Mouse (Mus musculus): ENCODE results near the gene Pdzd3. TPM values are rescaled to one million over a fixed set of nuclear protein-coding genes. Genes with fewer than 3 reads are reported as not detected.
A peak's percentile ranks its signal among the peaks of the same experiment; 100 is the strongest.
"Not testable (repeated sequence)": the region's sequence is repeated elsewhere in the genome, so short reads cannot be mapped to it uniquely, and the experiment has no call there.

Pdzd3 gene
- 0.13 TPM in 1 of 2 replicates, not detected in the other for polyA plus RNA-seq (2015; fragmentation: Nextera tagmentation; extraction: Ambion mirVana)

DNA sequence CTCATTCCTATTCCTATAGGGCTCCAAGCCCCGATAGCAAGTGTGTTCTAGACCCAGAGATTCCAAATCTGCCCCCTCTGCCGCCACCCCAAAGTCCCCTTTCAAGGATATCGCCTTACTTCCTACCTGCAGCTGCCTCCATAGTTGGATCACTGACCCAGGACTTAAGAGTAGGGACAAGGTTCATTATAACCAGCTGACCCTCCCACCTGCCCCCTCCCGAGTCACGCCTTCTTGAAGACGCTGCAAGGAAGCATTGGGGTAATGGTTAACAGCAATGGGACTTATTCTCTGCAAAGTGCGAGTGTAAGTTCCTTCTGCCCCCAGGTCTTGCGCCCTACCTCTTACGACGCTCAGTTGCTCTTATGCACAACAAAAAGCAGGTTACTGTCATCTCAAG lies at the start of gene Pdzd3:
Gene Pdzd3, minus strand, starts transcription at position 158 of the 400 bp plus-strand sequence.
- no peak for ATAC-seq (replicated peaks; ENCODE audit: insufficient number of reproducible peaks, insufficient read depth, low FRiP score, low read depth)
- Histone ChIP-seq H3K4me3 (no peak within 1 kb of the TSS), H3K27me3 (peaks cover 11% of the 10 kb centered on the region; the same call in 1 of the 2 replicates), H3K27ac (no peak within 1 kb of the TSS), H3K9me3 (replicated peaks) (no peaks in the 10 kb centered on the region), H3K4me1 (replicated peaks) (peaks cover 8% of the 10 kb centered on the region), H3K9ac (no peak within 1 kb of the TSS), H3K4me2 (no peak within 1 kb of the TSS), H3K36me3 (no peaks in the 10 kb centered on the region)
- WGBS = 75% methylated on average over 10 of the region's 10 CpGs

- H3K36me3 ChIP-seq = peaks cover 69% of the 10 kb centered on the region
- H3K27ac ChIP-seq; ATAC-seq (replicated peaks; ENCODE audit: insufficient number of reproducible peaks, insufficient read depth, low FRiP score, low read depth); H3K9me3 ChIP-seq (replicated peaks); H3K4me2 ChIP-seq; H3K27me3 ChIP-seq; H3K4me3 ChIP-seq; H3K9ac ChIP-seq: not testable (repeated sequence)
- 90% methylated on average over 3 of the region's 3 CpGs for WGBS
- H3K4me1 ChIP-seq (replicated peaks) = peaks cover 11% of the 10 kb centered on the region
These were observed 48.7 kb upstream of the Pdzd3 start for GRCm38 (mm10) chr9:44300001-44300400.

GRCm38 (mm10) chr9:44292490-44292889 lies 41.2 kb upstream of the Pdzd3 start:
- Histone ChIP-seq H3K36me3 (peaks cover 56% of the 10 kb centered on the region), H3K9me3 (replicated peaks) (no peaks in the 10 kb centered on the region), H3K27ac (no peak overlapping the region), H3K9ac (no peak overlapping the region), H3K4me1 (replicated peaks) (peaks cover 17% of the 10 kb centered on the region), H3K27me3 (peaks cover 17% of the 10 kb centered on the region; the same call in 1 of the 2 replicates), H3K4me2 (no peak overlapping the region), H3K4me3 (no peak overlapping the region)
- no peak for ATAC-seq (replicated peaks; ENCODE audit: insufficient number of reproducible peaks, insufficient read depth, low FRiP score, low read depth)
- WGBS = 72% methylated on average over 3 of the region's 3 CpGs

DNA sequence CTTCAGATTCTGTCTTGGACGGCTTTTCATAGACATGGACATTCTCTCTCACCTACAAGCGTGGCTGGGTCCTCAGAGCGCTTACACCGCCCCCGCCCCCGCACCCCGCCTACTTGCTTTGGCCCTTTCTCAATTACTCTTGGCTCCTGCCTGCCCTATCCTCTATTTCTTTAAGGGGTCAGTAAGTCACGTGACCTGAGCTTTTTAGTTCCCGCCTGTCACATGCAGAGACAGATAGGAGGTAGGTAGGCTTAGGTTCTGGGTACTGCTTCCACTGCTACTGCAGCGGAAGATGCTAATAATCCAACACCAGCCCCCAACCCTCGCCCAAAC lies 37.7 kb upstream of the Pdzd3 start:
- peaks cover 24% of the 10 kb centered on the region for H3K4me1 ChIP-seq (replicated peaks)
- H3K4me3 ChIP-seq = peak overlapping the region; percentile 68; the same call in 1 of the 2 replicates
- peak overlapping the region; percentile 96 for H3K4me2 ChIP-seq
- H3K27ac ChIP-seq = no peak overlapping the region
- ATAC-seq (replicated peaks; ENCODE audit: insufficient number of reproducible peaks, insufficient read depth, low FRiP score, low read depth) = 0 out of 2 replicates have a peak, but pooled peaks have one; percentile 16
- WGBS = 11% methylated on average over 11 of the region's 11 CpGs
- no peak overlapping the region for H3K9ac ChIP-seq
- peaks cover 24% of the 10 kb centered on the region for H3K36me3 ChIP-seq
- no peaks in the 10 kb centered on the region for H3K9me3 ChIP-seq (replicated peaks)
- H3K27me3 ChIP-seq = peaks cover 24% of the 10 kb centered on the region

DNA sequence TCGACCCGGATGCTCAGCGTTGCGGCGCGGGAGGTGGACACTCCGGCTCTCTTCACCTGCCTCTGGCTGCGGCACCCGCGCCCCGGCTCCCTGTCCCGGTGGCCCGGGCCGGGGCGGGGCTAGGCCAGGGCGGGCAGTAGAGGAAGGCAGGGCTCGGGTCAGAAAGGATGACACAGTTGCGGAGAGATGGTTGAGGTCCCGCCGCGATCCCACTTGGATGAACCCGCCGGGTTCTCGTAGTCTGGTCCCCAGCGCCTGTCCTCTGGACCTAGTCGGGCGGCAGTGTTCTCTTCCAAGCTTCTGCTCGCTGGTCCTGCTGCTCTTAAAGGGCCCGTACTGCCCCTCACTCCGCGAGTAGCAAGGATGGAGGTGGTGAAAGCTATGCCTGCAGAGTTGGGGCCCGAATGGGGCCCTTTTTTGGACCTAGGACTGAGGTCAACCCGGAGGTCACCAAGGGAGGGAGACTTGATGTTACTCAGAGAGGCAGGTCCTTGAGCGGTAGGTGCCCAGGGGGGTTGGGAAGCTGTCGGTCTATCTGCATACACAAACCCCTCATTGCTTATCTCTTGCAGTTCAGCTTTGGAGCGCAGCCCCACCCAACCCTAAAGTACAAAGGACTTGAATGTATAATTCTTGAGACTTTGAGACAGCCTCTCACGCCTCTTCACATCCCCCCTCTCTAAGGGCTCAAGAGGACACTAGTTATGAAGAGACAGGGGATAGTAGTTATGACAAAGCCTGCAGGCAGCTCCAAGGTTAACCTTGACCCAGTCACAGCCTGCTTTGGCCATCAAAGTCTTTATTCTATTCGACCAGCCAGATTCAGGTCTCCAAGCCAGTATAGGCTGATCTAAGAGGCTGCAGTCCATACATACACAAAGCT lies 37.0 kb upstream of the Pdzd3 start, which contains the start of gene Abcg4:
Gene Abcg4, minus strand, starts transcription at position 540 of the 883 bp plus-strand sequence.
- Histone ChIP-seq H3K27ac (no peak within 1 kb of the TSS), H3K4me2 (peak within 1 kb of the TSS; percentile 96), H3K4me1 (replicated peaks) (peaks cover 24% of the 10 kb centered on the region), H3K4me3 (peak within 1 kb of the TSS; percentile 68), H3K9me3 (replicated peaks) (no peaks in the 10 kb centered on the region), H3K36me3 (peaks cover 18% of the 10 kb centered on the region), H3K9ac (peak within 1 kb of the TSS; percentile 68), H3K27me3 (peaks cover 24% of the 10 kb centered on the region)
- peak; percentile 32 for ATAC-seq (replicated peaks; ENCODE audit: insufficient number of reproducible peaks, insufficient read depth, low FRiP score, low read depth)
- under 1% methylated on average over 38 of the region's 38 CpGs for WGBS

DNA sequence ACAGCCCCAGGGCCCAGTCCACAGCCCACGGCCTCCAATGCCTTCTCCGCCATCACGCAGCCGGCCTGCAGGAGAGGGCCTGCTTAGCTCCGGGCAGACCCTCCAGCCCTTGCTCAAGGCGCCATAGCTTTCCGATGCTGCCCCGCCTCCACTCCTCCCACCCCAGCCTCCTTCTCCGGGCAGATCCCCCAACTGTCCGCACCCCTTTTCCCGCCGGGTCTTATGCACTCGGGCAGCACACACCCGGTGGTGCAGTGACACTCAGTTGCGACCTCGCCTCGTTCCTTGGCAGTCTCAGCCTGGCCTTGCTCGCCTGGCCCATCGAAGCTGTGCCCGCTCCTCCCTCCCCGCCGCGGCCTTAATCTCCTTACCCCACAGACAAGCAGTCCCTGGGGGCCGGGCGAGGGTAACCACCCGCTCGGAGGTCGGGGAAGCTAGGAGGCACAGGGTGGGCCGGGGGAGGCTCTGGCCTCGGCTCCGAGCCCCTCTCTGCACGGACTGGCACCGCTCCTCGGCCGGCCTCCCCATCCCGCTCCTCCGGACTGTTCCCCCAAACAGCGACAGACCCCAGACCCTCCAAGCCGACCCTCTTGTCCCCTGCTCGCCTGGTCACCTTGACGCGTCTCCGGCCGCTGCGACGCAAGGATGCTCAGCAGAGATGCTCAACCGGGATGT lies 36.3 kb upstream of the Pdzd3 start:
- H3K36me3 ChIP-seq = peaks cover 12% of the 10 kb centered on the region; the same call in 1 of the 2 replicates
- WGBS = under 1% methylated on average over 47 of the region's 47 CpGs
- H3K4me1 ChIP-seq (replicated peaks) = peaks cover 26% of the 10 kb centered on the region
- ATAC-seq (replicated peaks; ENCODE audit: insufficient number of reproducible peaks, insufficient read depth, low FRiP score, low read depth) = peak; percentile 36
- H3K4me3 ChIP-seq = peak overlapping the region; percentile 68
- no peaks in the 10 kb centered on the region for H3K9me3 ChIP-seq (replicated peaks)
- peak overlapping the region; percentile 68 for H3K9ac ChIP-seq
- peak overlapping the region; percentile 96 for H3K4me2 ChIP-seq
- H3K27me3 ChIP-seq = peaks cover 24% of the 10 kb centered on the region
- no peak overlapping the region for H3K27ac ChIP-seq

DNA sequence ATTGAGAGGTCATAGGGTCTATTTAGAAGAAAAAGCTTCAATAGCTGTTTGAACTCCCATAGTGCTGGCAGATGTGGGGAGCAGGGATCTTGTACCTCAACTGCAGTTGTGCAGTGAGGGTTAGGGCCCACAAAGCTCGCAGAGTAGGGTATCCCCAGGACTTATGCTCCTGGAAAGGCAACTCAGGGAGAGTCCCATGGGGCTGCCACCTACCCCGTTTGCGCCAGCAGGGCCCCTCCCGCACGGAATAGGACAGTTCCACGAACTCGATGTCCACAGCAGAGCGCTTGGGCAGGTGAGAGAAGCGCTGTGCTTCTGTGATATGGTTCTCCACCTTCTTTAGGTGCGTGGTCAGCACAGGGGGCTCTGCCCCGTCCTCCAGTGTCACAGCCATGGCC lies 35.7 kb upstream of the Pdzd3 start:
- Histone ChIP-seq H3K27ac (no peak overlapping the region), H3K9ac (peak overlapping the region; percentile 68), H3K9me3 (replicated peaks) (no peaks in the 10 kb centered on the region), H3K36me3 (peaks cover 11% of the 10 kb centered on the region; the same call in 1 of the 2 replicates), H3K4me2 (peak overlapping the region; percentile 96), H3K4me1 (replicated peaks) (peaks cover 26% of the 10 kb centered on the region), H3K27me3 (peaks cover 24% of the 10 kb centered on the region), H3K4me3 (peak overlapping the region; percentile 68)
- ATAC-seq (replicated peaks; ENCODE audit: insufficient number of reproducible peaks, insufficient read depth, low FRiP score, low read depth) = no peak
- 11% methylated on average over 10 of the region's 11 CpGs for WGBS

GRCm38 (mm10) chr9:44286256-44286850 lies 35.1 kb upstream of the Pdzd3 start:
- H3K4me1 ChIP-seq (replicated peaks) = peaks cover 26% of the 10 kb centered on the region
- no peak for ATAC-seq (replicated peaks; ENCODE audit: insufficient number of reproducible peaks, insufficient read depth, low FRiP score, low read depth)
- H3K27me3 ChIP-seq = peaks cover 24% of the 10 kb centered on the region
- no peak overlapping the region for H3K27ac ChIP-seq
- no peak overlapping the region for H3K9ac ChIP-seq
- 0 out of 2 replicates have a peak, but pooled peaks cover 6% of the 10 kb centered on the region for H3K36me3 ChIP-seq
- H3K9me3 ChIP-seq (replicated peaks) = no peaks in the 10 kb centered on the region
- H3K4me2 ChIP-seq = no peak overlapping the region
- peak overlapping the region; percentile 2; the same call in 1 of the 2 replicates for H3K4me3 ChIP-seq
- 22% methylated on average over 6 of the region's 6 CpGs for WGBS

DNA sequence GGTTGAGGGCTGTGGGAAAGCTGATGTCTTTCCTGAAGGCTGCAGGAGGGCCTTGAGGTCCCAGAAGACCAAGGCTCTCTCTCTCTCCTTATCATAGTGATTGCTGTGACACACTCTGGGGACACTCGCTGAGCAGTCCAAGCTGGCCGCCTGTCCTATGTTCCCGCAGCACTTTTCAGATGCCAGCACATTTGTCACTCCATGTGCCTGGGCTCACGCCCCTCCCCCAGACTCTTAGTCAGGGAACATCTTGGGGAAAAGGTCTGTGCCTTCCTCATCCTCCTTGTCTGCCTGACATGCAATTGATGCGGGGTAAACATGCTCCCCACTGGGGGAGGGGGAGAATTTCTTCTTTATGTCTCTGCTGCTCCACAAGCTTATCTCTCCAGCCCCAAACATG lies 31.9 kb upstream of the Pdzd3 start:
- no peak overlapping the region for H3K9ac ChIP-seq
- no peak for ATAC-seq (replicated peaks; ENCODE audit: insufficient number of reproducible peaks, insufficient read depth, low FRiP score, low read depth)
- H3K4me2 ChIP-seq = no peak overlapping the region
- H3K27ac ChIP-seq = no peak overlapping the region
- no peak overlapping the region for H3K4me3 ChIP-seq
- 49% methylated on average over 5 of the region's 5 CpGs for WGBS
- peaks cover 16% of the 10 kb centered on the region for H3K4me1 ChIP-seq (replicated peaks)
- H3K36me3 ChIP-seq = no peaks in the 10 kb centered on the region
- no peaks in the 10 kb centered on the region for H3K9me3 ChIP-seq (replicated peaks)
- peaks cover 12% of the 10 kb centered on the region for H3K27me3 ChIP-seq

DNA sequence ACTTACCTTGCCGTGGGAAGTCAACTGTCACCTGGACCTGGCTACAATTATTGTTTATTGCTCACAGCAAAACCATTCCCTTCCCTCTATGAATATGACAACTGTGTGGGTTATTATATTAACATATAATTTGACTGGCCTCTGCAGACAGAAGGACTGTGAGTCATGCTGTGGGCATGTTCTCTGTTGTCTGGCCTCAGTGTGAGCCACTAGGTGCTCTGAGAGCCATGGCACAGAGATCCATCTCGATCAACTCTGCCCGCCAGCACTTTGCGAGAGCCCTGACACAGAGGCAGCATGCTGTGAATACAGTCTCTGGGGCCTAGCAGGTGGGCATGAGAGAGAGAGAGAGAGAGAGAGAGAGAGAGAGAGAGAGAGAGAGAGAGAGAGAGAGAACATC lies 18.7 kb upstream of the Pdzd3 start:
- ATAC-seq (replicated peaks; ENCODE audit: insufficient number of reproducible peaks, insufficient read depth, low FRiP score, low read depth) = no peak
- no peaks in the 10 kb centered on the region for H3K9me3 ChIP-seq (replicated peaks)
- no peak overlapping the region for H3K4me2 ChIP-seq
- H3K4me3 ChIP-seq = no peak overlapping the region
- no peak overlapping the region for H3K9ac ChIP-seq
- H3K27me3 ChIP-seq = no peaks in the 10 kb centered on the region
- 87% methylated on average over 4 of the region's 4 CpGs for WGBS
- H3K36me3 ChIP-seq = no peaks in the 10 kb centered on the region
- no peak overlapping the region for H3K27ac ChIP-seq
- peaks cover 14% of the 10 kb centered on the region for H3K4me1 ChIP-seq (replicated peaks)

DNA sequence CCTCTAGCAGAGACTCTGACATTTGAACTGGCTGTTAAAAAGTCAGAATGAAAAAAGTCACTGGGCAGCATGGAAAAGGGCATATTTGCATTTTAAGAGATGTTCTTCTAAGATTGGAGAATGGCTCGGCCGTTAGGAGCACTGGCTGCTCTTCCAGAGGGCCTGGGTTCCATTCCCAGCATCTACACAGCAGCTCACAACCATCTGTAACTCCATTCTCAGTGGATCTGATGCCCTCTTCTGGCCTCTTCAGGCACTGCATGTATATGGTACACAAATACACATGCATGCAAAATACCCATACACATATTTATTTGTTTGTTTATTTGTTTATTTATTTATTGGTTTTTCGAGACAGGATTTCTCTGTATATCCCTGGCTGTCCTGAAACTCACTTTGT lies 17.8 kb upstream of the Pdzd3 start:
- H3K9me3 ChIP-seq (replicated peaks) = no peaks in the 10 kb centered on the region
- ATAC-seq (replicated peaks; ENCODE audit: insufficient number of reproducible peaks, insufficient read depth, low FRiP score, low read depth) = no peak
- H3K27ac ChIP-seq = no peak overlapping the region
- no peaks in the 10 kb centered on the region for H3K27me3 ChIP-seq
- H3K36me3 ChIP-seq = no peaks in the 10 kb centered on the region
- H3K4me2 ChIP-seq = no peak overlapping the region
- peaks cover 14% of the 10 kb centered on the region for H3K4me1 ChIP-seq (replicated peaks)
- H3K4me3 ChIP-seq = no peak overlapping the region
- WGBS = 75% methylated on average over 3 of the region's 3 CpGs
- no peak overlapping the region for H3K9ac ChIP-seq
